Mouse (Mus musculus) activated CD4-positive, CD25-positive, alpha-beta regulatory T cell, adult 9 weeks (primary cell): ENCODE measurements around the gene Tial1. TPM values are rescaled to one million over a fixed set of nuclear protein-coding genes. Genes with fewer than 3 reads are reported as not detected.

Source experiments
- polyA plus RNA-seq: library from polyadenylated mRNA; unstranded; fragments of 100-300 nt; shearing (Covaris generic); gene quantifications from one replicate; pipeline ENCODE4 v1.2.1, GENCODE M21; 2017

Tial1 gene
- polyA plus RNA-seq: 50.3 TPM

DNA sequence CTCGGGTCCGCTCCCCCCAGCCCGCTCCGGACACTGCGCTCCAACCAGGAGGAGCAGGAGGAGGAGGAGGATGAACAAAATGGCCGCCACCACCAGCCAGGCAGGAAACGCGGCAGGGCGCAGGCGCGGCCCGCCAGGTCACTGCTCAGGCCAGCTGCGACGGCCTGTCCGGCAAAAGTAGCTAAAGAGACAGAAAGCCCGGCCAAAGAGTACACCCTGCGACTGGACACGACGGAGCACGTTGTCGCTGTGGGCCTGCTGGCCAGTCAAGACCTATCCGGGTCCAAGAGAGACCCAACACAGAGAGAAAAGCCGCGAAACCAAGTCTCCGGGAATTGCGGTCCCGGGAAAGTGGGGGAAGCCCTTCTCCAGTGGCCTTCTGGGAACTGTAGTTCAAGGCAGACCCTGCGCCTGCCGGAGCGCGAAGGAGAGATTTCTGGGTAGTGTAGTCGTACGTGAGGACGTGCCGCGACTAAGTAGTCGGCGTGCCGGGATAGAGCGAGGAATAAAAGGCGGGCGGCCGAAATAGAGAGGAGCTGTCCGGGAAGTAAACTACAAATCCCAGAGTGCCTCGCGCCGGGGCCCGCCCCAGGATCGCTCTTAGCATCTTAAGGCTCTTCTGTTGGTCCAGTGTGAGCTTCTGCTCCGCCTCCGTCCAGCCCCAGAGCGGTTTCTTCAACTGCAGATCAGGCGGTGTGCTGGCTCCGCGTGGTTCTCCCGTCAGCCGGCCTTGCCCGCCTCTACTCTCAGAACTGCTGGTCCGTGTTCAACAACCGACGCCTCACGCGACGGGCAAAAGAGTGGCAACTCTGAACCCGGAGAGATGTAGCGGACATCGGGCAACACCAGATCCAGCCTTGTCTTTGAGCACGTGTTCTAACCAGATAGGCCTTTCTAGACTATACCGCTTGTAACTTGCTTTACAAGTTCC is at the start of gene Tial1:
Gene Tial1, minus strand, starts transcription at position 433 of the 931 bp plus-strand sequence.

DNA sequence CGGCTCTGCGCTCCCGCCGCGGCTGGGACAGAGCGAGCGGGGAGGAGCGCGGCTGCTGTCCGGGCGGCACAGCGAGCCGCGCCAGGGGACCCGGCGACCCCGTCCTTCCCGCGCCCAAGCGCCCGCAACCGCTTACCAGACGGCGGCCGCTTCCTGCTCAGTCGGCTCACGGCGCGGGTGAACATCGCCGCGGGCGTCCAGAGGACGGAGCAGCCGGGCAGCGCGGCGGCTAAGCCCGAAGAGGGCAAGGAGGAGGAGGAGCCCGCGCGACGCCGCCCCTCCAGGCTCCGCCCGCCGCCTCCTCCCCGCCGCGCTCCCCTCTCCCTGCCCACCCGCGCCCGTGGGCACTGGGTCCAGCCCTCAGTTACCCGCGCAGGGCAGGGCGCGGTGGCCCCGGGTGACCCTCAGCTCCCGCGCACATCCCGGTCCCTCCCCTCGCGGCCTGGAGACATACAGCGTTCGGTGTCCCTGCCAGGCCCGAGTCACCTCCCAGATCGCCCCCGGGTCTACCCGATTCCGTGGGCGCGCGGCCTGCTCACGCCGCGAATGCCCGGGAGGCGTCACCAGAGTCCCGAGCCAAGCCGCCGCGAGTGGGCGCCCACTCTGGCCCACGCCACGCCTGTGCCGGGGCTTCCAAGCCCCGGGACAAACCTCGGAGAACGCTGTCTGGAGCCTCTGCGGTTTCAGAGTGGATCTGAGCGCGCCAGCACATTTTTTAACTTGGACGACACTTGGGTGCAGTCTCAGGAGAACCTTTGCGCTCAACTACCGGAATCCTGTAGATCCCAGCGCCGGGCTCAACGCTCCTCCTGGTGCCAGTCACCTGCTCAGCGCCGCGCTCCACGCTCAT is 43.4 kb downstream of the Tial1 start, which contains the start of gene Rgs10:
Gene Rgs10, minus strand, starts transcription at position 829 of the 850 bp plus-strand sequence.

Other genes starting within 250 kb of the Tial1 start
- 10.2 TPM for gene Armc5, start 224.4 kb downstream of the Tial1 start, polyA plus RNA-seq
- 2.4 TPM for gene 9130023H24Rik, start 223.7 kb downstream of the Tial1 start, polyA plus RNA-seq
- gene Tgfb1i1, start 214.9 kb downstream of the Tial1 start, polyA plus RNA-seq: 0.97 TPM
- gene Slc5a2, start 196.1 kb downstream of the Tial1 start, polyA plus RNA-seq: 0.31 TPM
- 16.7 TPM for gene BC017158, start 163.5 kb downstream of the Tial1 start, polyA plus RNA-seq
- 386 TPM for gene Rgs10, start 43.0 kb downstream of the Tial1 start, polyA plus RNA-seq
- 11.2 TPM for gene Bag3, start 61.9 kb upstream of the Tial1 start, polyA plus RNA-seq
- 56.8 TPM for gene Inpp5f, start 149.6 kb upstream of the Tial1 start, polyA plus RNA-seq